Mouse (Mus musculus) lung, embryonic 16.5 days (tissue): Measurements from ENCODE around the gene Rab25. TPM values are rescaled to one million over a fixed set of nuclear protein-coding genes. Genes with fewer than 3 reads are reported as not detected.

Source experiments
- ATAC-seq: fragments of 200-750 bp; cut with Nextera tagmentation; 2 replicates; pipeline ENCODE4 v1.8.0; 2017; ENCODE audit warnings: low read depth, mild to moderate bottlenecking, moderate library complexity
- H3K27ac ChIP-seq: fragments of 300-500 bp; sonication (generic); 2 replicates; pipeline ENCODE4 v1.5.1; 2014; ENCODE audit warnings: mild to moderate bottlenecking, control low read depth, low read length
- H3K27me3 ChIP-seq: fragments of 300-500 bp; sonication (generic); 2 replicates; pipeline ENCODE4 v1.6.1; 2014; ENCODE audit warnings: low read depth, low read length, mixed read lengths; ENCODE audit not compliant: control insufficient read depth, insufficient read depth
- H3K36me3 ChIP-seq: fragments of 300-500 bp; sonication (generic); 2 replicates; pipeline ENCODE4 v1.6.1; 2014; ENCODE audit warnings: low read length; ENCODE audit not compliant: control insufficient read depth, insufficient read depth
- H3K4me1 ChIP-seq: fragments of 300-500 bp; sonication (generic); replicated peaks from 2 replicates; pipeline ENCODE4 v1.6.1; 2014; ENCODE audit warnings: low read length, mixed read lengths; ENCODE audit not compliant: control insufficient read depth, insufficient read depth
- H3K4me2 ChIP-seq: fragments of 300-500 bp; sonication (generic); 2 replicates; pipeline ENCODE4 v1.6.1; 2014; ENCODE audit warnings: low read depth, low read length, control low read depth
- H3K4me3 ChIP-seq: fragments of 300-500 bp; sonication (generic); 2 replicates; pipeline ENCODE4 v1.5.1; 2014; ENCODE audit warnings: mild to moderate bottlenecking, low read length, control low read depth
- H3K9ac ChIP-seq: fragments of 300-500 bp; sonication (generic); 2 replicates; pipeline ENCODE4 v1.6.1; 2014; ENCODE audit warnings: low read length, control low read depth
- H3K9me3 ChIP-seq: fragments of 300-500 bp; sonication (generic); 2 replicates; pipeline ENCODE4 v1.6.1; 2016; ENCODE audit warnings: low read length; ENCODE audit not compliant: control insufficient read depth
- WGBS: fragments of 180-500 bp; shearing (Covaris S2); extraction: QIAGEN DNeasy Blood & Tissue Kit; methylation state at CpG from one replicate; pipeline ENCODE4 v1.1.7; 2014; 5-methylcytosine and 5-hydroxymethylcytosine counted together
- polyA plus RNA-seq: library from polyadenylated mRNA; unstranded; fragments of >200 nt; fragmentation: Nextera tagmentation; extraction: Ambion mirVana; gene quantifications from 2 replicates; pipeline ENCODE4 v1.2.1, GENCODE M21; 2015

Gene Rab25
- polyA plus RNA-seq, 1 experiment from 2014 or later = 48.0 TPM

DNA sequence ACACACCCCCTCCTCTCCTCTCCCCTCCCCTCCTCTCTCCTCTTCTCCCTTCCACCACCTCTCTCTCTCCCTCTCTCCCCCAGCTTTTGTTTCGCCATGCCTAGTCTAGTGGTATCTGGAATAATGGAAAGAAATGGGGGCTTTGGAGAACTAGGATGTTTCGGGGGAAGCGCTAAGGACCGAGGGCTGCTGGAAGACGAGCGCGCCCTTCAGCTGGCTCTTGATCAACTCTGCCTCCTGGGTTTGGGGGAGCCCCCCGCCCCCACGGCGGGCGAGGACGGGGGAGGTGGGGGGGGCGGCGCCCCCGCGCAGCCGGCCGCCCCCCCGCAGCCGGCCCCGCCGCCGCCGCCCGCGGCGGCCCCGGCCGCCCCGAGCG, 15.8 kb downstream of the Rab25 start, which contains the start of gene Mex3a:
Gene Mex3a, plus strand, starts transcription at position 97 of the 376 bp plus-strand sequence.
- no peaks in the 10 kb centered on the region for H3K9me3 ChIP-seq
- H3K4me1 ChIP-seq = peaks cover 62% of the 10 kb centered on the region
- H3K27ac ChIP-seq = peak within 1 kb of the TSS; percentile 90
- WGBS = 0% methylated on average over 7 of the region's 31 CpGs
- H3K4me3 ChIP-seq = peak within 1 kb of the TSS; percentile 74
- H3K36me3 ChIP-seq = peaks cover 8% of the 10 kb centered on the region; the same call in 1 of the 2 replicates
- H3K4me2 ChIP-seq = peak within 1 kb of the TSS; percentile 65
- no peaks in the 10 kb centered on the region for H3K27me3 ChIP-seq
- ATAC-seq = no peak
- H3K9ac ChIP-seq = peak within 1 kb of the TSS; percentile 93

DNA sequence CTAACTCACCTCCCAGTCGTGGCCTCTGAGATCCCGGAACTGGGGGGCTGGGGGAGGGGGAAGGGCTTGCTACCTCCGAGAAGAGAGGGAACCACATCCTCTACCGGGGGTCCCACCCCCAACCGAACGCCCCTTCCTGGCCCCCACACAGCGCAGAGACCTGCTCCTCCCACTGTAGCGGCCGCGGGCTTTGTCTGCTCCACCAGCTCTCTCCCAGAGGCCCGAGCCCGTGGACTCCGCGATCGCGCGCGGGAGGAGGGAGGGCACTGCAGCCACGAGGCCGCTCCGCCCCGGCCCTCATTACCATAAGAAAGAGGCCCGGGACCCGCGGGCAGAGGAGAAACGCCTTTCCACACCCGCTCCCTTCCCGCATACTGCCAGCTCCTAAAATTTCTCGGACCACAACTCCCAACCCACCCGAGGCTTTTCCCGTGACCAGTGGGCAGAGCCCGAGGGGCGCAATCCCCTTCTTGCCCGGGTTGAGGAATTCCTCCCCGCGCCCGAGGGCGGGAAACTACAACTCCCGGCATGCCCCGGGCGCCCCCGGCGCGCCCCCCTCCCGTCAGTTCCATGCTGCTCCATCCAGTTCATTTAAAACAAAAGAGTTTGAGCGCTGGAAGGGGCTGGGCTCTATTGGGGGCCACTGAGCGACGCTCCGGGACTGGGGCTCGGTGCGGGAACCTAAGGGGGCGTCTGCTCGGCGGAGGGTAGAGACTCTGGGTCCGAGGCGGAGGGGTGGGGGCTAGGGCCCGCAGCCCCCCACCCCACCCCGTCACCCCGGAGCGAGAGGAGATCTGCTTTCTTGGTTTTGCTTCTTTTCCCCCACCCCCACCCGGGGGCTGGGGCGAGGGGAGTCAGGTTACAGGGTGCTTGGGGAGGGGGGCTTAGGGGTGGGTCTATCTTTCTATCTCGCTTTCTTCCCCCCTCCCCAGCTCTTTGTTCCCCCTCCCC, 16.5 kb downstream of the Rab25 start:
- Histone ChIP-seq H3K36me3 (peaks cover 3% of the 10 kb centered on the region; the same call in 1 of the 2 replicates), H3K9ac (peak overlapping the region; percentile 93), H3K27me3 (no peaks in the 10 kb centered on the region), H3K4me2 (peak overlapping the region; percentile 65), H3K4me1 (peaks cover 59% of the 10 kb centered on the region), H3K9me3 (no peaks in the 10 kb centered on the region), H3K4me3 (peak overlapping the region; percentile 74), H3K27ac (peak overlapping the region; percentile 90)
- ATAC-seq = peak; percentile 88
- under 1% methylated on average over 60 of the region's 63 CpGs for WGBS

DNA sequence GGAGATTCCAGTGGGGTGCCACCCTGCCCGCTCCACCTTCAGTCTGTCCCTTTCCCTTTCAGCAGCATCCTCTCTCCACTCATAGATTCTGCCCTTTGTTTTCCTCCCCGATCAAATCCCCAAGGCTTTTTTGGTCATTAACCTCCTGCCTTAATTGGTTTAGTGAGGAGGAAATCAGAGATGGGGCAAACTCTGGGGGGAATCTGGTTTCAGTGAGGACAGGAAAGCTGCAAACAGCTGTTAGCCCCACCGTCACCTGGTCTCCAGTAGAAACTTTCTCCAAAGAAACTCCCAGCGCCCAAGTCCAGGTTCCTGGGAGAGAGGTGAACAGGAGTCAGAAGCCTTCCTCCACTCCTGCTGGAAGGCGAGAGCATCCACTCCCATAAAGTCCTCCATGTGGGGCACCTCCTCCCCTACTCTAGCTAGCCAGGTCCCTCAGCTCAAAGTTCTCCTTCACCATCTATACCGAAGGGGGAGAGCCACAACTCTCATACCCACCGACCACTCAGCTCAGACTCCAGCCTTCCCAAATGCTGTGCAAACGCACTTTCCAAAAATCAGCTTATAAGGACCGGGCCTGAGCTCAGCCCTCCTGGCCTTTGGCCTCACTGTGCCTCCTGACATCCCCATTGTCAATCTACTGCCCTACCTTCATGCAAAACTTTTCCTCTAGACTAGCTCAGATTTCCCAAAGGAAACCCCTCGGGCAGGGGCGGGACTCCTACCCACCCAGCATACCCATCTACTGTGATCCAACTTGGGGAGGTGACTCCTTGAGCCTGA, 17.8 kb downstream of the Rab25 start:
- no peaks in the 10 kb centered on the region for H3K36me3 ChIP-seq
- H3K27me3 ChIP-seq = no peaks in the 10 kb centered on the region
- peak overlapping the region; percentile 93 for H3K9ac ChIP-seq
- H3K4me3 ChIP-seq = peak overlapping the region; percentile 74
- ATAC-seq = no peak
- H3K4me2 ChIP-seq = peak overlapping the region; percentile 65
- peaks cover 49% of the 10 kb centered on the region for H3K4me1 ChIP-seq
- H3K9me3 ChIP-seq = no peaks in the 10 kb centered on the region
- 18% methylated on average over 11 of the region's 11 CpGs for WGBS
- no peak overlapping the region; the same call in 1 of the 2 replicates for H3K27ac ChIP-seq

DNA sequence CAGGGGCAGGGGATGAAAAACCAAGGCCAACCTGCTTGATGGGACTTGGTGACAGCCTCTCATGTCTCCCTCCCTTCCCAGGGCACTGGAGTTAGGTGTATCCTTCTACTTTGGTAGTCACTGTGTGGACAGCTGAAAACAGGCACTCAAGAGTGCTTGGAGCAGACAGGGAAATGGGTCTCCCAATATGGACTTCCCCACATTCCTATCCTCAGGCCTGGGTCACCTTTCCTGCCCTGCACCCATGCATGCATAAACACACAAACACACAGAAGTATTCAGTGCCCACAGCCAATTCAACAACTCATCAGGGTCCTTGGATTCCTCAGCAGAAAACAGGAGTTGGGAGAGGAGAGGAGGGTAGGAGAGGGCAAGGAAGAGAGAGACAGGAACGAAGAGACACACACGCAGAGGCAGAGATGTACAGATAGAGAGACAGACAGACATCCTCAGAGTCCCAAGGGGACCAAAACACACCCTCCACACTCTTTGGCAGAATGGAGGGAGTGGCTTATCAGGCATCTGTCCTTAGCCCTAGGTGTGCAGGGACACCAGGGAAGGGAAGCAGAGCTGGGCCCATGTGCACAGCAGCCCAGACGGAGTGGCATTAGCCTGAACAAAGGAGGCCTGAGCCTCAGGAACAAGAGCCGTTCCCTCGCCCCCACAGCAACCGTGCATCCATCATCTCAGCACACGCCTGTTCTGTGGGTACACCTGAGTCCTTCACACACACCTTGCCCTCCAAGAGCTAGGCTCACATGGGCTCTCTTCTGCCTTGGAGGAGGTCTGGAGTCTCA, 18.7 kb downstream of the Rab25 start:
- peak overlapping the region; percentile 93 for H3K9ac ChIP-seq
- H3K4me2 ChIP-seq = peak overlapping the region; percentile 65
- ATAC-seq = no peak
- no peak overlapping the region for H3K27ac ChIP-seq
- H3K4me3 ChIP-seq = no peak overlapping the region
- H3K27me3 ChIP-seq = no peaks in the 10 kb centered on the region
- H3K9me3 ChIP-seq = no peaks in the 10 kb centered on the region
- peaks cover 40% of the 10 kb centered on the region for H3K4me1 ChIP-seq
- 38% methylated on average over 7 of the region's 7 CpGs for WGBS
- 0 out of 2 replicates have a peak, but pooled peaks cover 2% of the 10 kb centered on the region for H3K36me3 ChIP-seq

DNA sequence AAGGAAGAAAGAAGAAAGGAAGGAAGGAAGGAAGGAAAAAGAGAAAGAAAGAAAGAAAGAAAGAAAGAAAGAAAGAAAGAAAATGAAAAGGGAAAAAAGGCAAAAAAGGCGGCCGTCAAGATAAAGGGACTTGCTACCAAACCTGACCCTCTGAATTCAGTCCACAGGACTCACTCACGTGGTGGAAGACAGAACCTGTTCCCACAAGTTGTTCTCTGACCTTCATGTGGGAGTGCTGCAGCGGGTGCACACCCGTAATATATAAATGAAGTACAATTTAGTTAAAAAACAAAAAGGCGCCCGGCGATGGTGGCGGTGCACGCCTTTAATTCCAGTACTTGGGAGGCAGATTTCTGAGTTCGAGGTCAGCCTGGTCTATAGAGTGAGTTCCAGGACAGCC, 19.5 kb downstream of the Rab25 start:
- H3K9ac ChIP-seq = no peak overlapping the region

DNA sequence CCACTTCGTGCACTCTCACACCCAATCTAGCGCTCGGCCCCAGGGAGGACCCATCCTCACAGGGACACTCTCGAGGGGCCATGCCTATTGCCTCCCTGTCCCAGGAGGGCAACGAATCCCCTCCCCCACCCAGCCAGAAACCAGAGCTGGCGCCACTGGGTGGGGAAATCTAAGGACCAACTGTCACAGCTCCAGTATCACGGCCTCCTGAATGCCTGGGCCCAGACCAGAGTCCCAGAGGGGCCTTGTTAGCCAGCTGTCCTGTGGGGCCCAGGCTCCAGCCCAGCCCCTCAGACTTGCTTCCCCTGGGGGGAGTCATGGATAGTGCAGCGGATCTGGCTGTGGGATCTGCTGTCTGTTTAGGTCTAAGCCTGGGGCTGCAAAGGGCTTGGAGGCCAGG, 20.5 kb downstream of the Rab25 start:
- Histone ChIP-seq H3K9me3 (no peaks in the 10 kb centered on the region), H3K27me3 (no peaks in the 10 kb centered on the region), H3K9ac (peak overlapping the region; percentile 40), H3K36me3 (0 out of 2 replicates have a peak, but pooled peaks cover 2% of the 10 kb centered on the region), H3K4me1 (peaks cover 32% of the 10 kb centered on the region), H3K4me2 (no peak overlapping the region), H3K4me3 (no peak overlapping the region), H3K27ac (peak overlapping the region; percentile 37)
- 38% methylated on average over 8 of the region's 8 CpGs for WGBS
- no peak for ATAC-seq

More for the DNA sequence above, 19.5 kb downstream of the Rab25 start:
- Histone ChIP-seq H3K36me3 (0 out of 2 replicates have a peak, but pooled peaks cover 2% of the 10 kb centered on the region), H3K4me3 (no peak overlapping the region), H3K27me3 (no peaks in the 10 kb centered on the region), H3K4me2 (no peak overlapping the region), H3K9me3 (no peaks in the 10 kb centered on the region), H3K4me1 (peaks cover 33% of the 10 kb centered on the region), H3K27ac (no peak overlapping the region)
- no peak for ATAC-seq
- 83% methylated on average over 11 of the region's 11 CpGs for WGBS

DNA sequence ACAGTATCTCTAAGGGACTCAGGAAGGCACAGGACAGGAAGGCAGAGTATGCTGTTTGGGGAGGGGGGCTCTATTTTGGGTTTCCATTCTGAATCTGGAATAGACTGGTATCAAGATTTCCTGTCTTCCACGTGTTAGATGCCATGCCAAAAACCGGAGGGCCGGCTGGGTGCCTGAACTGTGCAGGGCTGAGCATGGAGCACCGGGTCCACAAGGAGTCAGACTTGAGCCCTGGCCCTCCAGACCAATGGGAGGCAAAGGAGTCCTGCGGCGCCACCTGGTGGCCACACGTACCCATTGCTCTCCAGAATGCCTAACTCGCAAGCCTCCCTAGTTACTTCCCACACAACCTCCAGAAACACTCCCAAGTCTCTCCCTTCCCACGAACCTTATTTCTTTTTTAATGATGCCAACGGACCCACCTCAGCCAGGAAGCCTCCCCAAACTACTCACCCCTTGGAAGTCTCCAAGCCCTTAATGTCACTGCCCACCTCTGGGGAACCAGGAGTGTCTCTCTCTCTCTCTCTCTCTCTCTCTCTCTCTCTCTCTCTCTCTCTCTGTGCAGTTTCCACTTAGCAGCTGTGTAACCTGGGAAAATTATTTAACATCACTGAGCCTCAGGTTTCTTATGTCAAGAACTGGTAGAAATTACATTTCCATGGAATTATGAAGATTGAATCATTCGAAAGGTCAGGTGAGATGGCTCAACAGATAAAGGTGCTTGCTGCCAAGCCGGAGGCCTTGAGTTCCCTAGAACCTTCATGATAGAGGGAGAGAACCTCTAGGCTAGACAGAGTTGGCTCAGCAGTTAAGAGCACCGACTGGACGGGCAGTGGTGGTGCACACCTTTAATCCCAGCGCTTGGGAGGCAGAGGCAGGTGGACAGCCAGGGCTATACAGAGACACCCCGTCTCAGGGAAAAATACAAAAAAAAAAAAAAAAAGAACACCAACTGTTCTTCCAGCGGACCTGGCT, 21.7 kb downstream of the Rab25 start:
- WGBS = 32% methylated on average over 17 of the region's 17 CpGs
- Histone ChIP-seq H3K4me1 (peaks cover 32% of the 10 kb centered on the region), H3K4me3 (no peak overlapping the region), H3K9ac (no peak overlapping the region), H3K27me3 (no peaks in the 10 kb centered on the region), H3K36me3 (0 out of 2 replicates have a peak, but pooled peaks cover 2% of the 10 kb centered on the region), H3K4me2 (no peak overlapping the region), H3K27ac (peak overlapping the region; percentile 45; the same call in 1 of the 2 replicates), H3K9me3 (no peaks in the 10 kb centered on the region)
- peak; percentile 87 for ATAC-seq

DNA sequence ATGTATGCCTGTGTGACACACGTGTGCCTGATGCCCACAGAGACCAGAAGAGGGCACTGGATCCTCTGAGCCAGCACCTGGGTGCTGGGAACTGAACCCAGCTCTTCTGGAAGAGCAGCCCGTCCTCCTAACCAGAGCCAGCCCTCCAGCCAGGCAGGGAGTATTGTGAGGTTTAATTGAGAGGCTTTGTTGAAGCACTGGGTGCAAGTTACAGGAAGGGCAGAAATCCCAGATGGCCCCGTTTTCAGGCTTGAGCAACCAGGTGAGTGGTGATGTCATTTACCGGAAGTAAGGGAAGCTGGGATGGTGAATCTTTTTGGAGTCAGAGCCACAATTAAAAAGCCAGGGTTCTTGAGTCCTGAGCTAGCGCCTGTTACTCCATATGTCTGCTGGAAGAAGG, 23.1 kb downstream of the Rab25 start:
- no peak overlapping the region for H3K27ac ChIP-seq
- 78% methylated on average over 5 of the region's 5 CpGs for WGBS

More for the DNA sequence above, 23.1 kb downstream of the Rab25 start:
- Histone ChIP-seq H3K4me3 (no peak overlapping the region), H3K4me1 (peaks cover 27% of the 10 kb centered on the region), H3K36me3 (0 out of 2 replicates have a peak, but pooled peaks cover 2% of the 10 kb centered on the region), H3K9me3 (no peaks in the 10 kb centered on the region), H3K27me3 (no peaks in the 10 kb centered on the region), H3K4me2 (no peak overlapping the region), H3K9ac (no peak overlapping the region)
- no peak for ATAC-seq
